Mouse (Mus musculus): Measurements from ENCODE around the gene Hist2h2ab.
A peak's percentile ranks its signal among the peaks of the same experiment; 100 is the strongest.
"Not testable (repeated sequence)": the region's sequence is repeated elsewhere in the genome, so short reads cannot be mapped to it uniquely, and the experiment has no call there.

Gene Hist2h2ab

DNA sequence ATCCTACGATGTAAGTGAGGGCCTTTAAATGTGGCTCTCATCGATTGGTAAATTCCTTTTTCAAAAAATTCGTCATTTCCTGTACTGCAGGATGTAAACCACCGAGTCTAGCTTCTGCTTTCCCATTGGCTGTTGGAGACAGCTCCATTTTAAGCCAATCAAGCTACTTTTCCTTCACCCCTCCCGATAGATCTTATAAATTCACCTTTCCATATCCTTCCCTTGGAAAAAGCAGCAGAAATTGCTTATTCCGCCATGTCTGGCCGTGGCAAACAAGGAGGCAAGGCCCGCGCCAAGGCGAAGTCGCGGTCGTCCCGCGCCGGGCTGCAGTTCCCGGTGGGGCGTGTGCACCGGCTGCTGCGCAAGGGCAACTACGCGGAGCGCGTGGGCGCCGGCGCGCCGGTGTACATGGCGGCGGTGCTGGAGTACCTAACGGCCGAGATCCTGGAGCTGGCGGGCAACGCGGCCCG is at the start of gene Hist2h2ab, which contains the start of gene Bola1:
TSS of gene Hist2h2ab (plus strand) at position 205 of the 470 bp plus-strand sequence.
TSS of gene Bola1 (minus strand) at position 49 of the 470 bp plus-strand sequence.
- peak; percentile 83 for DNase-seq

DNA sequence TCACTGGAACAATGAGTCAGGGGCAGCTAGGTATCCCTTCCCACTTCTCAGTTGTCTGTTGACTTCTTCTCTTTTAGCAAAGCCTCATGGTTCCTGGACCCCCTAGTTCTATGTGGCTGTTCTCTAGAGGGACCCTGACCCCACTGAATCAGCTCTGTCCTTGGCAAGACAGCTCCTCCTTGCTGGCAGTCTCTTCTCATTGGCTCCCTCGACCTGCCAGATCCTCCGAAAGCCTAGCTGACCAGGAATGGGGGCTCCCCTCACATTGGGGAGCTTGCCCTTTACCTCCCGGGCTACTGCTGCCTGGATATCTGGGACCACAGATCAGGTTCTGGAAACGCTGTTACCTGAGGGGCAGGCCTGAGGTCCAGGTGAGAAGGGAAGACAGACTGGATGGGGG is 49.4 kb upstream of the Hist2h2ab start:
- no peak for DNase-seq

DNA sequence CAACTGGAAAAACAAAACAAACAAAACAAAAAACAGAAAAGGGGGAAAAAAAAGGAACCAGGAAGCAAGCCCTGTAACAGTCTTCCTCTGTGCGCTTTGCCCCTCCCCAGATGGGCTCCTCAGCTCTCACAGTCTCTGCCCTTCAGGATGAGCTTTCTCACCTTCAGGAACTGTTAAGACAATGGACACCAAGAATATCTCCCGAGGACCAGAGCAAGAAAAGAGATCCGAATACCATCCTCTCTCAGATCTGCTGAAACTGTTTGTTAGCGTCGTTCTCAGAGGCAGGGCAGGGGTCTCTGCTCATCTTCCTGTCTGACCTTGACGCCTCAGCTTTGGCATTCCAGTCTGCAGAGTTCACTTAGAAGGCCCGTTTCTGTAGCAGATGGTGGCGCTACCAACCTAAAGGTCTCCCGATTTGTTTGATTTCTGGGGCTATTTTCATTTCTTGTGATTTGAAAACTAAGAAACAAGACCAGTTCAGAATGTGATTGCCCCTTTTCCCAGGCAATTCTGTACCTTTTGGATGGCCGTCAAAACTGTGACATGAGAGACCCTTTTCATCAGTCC is 48.6 kb upstream of the Hist2h2ab start:
- DNase-seq, result no peak

DNA sequence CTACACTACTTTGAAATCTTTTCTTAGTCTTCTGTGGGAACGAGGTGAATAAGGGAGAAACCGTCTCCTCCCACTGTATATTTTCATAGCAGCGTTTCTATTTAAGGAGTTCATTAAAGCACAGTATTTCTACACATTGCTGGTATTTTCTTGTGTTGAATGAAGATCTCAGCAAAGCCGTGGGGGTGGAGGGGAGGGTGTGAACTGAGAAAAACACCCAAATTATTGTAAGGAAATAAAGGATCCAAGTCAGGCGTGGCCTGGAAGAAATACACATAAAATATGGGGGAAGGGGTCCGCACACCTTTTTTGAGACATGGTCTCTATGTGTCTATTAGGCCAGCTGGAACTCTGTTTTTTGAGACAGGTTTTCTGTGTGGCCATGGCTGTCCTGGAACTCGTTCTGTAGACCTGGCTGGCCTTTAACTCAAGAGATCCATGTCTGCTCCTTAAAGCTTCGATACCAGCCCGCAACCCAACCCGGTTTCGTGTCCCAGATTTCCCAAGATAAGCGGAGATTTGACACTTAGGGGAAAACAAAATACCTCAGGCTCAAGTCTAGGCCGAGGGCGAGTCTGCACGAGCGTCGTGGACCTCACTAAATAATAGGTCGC is 48.0 kb upstream of the Hist2h2ab start:
- no peak for DNase-seq

DNA sequence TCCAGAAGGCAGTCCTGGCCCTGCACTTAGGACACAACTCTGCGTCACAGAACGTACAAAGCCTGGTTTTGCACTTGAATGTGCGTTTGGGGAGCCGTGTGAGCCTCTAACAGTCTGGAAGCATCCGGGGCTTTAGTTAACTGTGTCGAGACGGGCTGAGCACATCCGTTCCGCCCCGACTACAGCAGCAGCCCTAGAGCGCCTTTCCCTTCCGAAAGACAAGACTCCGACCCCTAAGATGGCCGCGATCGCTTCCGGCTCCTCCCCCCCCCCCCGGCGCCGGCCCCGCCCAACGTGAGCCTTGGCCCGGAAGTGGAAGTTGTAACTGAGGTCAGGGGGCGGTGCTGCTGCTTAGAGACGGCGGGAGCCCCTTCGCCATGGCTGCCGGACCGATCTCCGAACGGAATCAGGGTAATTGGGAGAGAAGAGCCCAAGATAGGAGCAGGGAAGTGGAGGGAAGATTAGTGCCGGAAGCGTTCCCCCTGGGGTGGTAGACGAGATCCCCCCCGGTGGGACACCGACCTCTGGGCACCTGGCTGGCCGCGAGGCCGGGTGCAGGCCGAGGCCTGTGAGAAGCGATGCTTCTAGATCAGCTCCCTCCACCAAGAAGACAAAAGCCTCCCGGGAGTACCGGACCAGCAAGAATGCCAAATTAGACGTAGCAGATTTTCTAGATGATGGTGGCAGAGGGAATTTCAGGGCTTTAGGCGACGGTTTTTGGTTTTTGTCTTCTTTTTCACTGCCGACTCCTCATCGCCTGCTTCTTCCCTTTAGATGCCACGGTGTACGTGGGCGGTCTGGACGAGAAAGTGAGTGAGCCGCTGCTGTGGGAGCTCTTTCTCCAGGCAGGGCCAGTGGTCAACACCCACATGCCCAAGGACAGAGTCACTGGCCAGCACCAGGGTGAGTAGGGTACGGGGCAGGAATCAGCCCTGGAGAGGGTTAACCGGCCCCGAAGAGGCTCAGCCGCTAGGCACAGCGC is 47.2 kb upstream of the Hist2h2ab start, which contains the start of gene Sf3b4:
TSS of gene Sf3b4 (plus strand) at position 136 of the 982 bp plus-strand sequence.
- DNase-seq, result peak; percentile 85

DNA sequence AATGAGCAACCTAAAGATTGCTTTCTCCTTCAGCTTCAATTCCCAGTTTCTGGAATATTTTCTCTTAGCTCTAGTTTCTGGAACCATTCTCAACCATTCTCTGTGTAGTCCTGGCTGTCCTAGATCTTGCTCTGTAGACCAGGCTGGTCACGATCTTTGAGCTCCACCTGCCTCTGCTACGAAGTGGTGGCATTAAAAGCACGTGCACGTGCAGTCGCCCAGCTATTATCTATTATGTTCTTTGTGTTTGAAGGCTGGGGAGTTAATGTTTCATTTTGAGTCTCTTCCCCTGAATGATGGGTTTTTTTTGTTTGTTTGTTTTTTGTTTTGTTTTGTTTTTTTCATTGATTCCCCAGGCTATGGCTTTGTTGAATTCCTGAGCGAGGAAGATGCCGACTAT is 46.5 kb upstream of the Hist2h2ab start:
- no peak for DNase-seq

DNA sequence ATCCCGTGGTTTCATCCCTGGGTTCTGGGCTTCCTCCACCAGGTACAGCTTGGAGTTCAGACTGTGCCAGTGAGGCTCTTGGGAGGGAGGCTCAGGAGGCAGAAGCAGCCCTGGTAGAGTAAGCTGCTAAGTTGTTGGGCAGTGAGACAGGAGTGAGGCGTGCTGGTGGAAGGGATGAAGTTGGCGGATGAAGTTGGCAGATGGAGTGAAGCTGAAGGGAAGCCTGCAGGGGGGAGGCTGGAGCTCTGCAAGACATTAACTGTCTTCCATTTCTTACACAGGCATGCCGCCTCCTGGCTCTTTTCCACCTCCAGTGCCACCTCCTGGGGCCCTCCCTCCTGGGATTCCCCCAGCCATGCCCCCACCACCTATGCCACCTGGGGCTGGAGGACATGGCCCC is 45.6 kb upstream of the Hist2h2ab start:
- not testable (repeated sequence) for DNase-seq

DNA sequence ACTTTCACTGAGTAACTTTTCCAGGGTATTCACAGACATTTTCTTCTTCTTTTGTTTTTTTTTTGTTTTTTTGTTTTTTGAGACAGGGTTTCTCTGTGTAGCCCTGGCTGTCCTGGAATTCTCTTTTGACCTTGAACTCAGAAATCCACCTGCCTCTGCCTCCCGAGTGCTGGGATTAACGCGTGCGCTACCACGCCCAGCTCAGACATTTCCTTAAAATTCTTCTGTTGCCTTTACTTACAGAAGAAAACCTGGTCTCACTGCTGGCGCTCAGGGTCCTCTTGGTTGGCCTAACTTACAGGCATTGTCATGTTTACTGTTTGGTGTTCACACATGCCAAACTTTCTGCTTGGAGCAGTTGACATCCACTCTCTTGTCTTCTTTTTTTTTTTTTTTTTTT is 44.4 kb upstream of the Hist2h2ab start:
- DNase-seq, result no peak

DNA sequence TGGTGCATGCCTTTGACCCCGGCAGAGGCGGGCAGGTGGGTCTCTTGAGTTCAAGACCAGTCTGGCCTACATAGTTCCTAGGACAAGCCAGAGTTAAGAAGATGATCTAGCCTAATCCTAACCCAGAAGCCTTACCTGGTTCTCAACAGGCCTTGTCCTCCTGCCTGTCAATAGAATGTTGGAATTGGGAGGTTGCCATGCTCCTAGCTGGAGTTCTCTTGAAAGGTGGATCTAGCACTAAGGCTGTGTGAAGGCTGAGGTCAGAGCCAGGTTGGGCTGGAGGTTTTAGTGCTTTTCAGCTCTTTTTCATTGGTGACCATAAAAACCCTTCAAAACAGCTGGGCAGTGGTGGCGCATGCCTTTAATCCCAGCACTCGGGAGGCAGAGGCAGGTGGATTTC is 41.2 kb upstream of the Hist2h2ab start:
- no peak for DNase-seq

DNA sequence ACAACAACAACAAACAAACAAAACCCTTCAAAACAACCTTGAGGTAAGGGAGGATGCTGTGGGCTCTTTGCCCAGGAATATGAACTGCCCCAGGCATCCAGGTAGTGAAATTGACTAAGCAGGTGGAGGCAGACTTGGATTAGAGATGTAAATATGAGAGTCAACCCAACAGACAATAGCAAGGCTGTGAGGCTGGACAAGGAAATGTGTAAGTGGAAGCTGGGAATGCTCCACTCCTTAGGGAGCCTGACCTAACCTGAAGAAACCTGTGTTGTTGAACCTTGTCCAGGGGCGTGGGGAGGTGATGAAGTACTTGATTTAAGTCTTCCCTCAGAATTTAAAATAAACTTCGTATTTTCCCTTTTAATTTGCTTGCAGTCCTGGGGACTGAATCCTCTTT is 40.8 kb upstream of the Hist2h2ab start:
- DNase-seq, result no peak

DNA sequence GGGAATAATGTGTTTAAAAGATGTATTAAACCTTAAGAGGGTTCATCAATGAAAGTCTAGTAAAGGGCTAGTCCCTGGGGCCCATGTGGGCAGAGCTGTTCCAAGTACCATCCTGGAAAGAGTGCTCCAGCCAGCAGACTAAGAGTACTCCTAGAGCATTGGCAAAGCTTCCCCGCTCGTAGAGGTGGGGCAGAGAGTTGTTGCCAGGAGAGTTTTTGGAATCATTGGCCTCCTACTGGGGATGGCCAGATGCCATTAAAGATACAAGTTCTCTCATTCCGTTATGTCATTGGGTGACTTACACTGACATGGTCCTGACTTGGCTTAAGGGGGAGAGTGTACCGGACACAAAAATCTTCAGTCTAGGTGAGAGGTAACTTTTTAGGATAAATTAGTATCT is 40.1 kb upstream of the Hist2h2ab start:
- DNase-seq, result no peak

DNA sequence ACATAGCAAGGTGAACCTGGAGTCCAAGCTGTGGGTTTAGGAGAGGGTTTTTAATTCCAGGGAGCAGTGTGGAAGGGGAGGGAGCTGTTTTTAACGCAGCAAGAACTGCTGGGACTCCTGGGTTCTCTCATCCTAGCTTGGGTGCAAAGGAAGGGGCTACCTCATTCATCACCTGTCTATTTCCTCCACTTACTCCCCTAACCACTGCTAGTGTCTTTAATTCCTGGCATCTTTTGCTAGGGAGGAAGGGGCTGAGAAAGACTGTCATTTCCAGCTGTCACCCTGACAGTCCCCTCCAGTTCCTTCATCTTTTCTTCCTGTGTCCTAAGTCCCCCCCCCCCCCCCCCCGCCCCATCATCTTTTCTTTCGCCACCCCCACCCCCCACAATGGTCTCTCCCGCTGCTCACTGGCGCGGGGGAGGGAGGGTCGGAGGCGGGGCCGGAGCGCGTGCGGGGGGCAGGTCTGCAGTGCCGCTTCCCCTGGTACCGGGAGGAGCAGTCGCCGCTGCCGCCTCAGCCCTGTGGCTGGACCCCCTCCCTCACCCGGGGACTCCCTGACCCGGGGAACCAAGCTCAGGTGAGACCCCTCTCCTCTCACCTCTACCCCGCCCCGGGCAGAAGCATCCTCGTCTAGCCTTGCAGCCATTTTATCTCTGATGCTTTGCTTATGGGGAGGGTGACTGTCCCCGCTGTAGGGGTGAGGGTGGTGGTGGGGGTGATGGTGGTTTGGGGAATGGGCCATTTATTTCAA is 38.8 kb upstream of the Hist2h2ab start, which contains the start of gene Sv2a:
TSS of gene Sv2a (plus strand) at position 425 of the 751 bp plus-strand sequence.
- DNase-seq, result no peak

DNA sequence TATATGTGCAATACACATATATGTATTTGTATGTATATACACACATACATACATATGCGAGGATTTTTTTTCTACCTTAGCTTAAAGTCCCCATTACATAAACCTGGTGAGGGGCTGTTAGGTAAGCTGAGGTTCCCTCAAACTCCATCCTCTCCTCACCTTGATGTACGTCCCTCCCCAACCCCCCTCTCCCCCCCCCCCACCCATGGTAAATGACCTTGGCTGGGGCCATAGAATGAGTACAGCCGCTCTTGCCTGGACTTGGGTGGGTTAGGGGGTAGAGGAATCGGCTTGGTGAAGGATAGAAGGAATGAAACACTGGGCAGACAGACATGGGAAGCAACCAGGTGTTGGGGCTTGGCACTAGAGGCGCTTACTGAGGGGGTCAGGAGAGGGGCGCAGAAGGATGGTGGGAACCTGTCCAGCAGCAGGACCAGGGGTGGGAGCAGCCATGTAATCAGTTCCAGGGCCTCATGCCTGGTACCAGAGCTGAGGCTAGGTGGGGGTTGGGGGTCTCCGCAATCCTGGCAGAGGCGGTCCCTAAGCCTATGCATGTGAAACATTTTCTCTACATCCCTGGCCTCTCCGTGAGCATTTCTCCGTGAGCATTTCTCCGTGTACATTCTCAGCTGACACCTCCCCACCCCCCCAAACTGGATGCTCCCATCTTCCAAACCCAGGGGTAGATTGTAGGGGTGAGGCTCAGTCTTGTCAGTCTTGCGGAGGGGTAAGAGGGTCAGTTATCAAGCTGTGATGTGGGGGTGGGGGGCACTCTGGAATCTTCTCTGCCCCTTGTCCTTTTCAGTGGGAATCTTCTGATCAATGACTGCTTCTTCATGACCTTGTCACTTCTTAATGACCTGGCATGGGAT is 37.9 kb upstream of the Hist2h2ab start:
- DNase-seq, result no peak

DNA sequence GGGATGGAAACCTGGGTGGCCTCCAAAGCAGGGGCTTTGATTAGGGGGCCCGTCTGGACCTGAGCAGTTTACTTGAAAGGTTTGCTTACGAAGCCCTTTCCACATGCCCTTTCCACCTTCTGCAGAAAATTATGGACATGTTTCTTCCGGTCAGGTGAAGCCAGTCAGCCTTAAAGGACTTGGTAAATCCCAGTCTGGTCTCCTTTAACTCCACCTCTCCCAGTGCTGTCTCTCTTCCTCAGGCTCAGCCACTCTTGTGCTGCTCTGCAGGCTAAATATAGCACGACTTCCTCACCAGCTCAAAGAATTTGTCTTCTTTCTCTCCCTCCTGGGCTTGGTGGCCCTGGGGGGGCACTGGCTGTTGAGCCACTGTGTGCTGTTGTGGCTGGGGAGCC is 37.3 kb upstream of the Hist2h2ab start:
- DNase-seq, result no peak

DNA sequence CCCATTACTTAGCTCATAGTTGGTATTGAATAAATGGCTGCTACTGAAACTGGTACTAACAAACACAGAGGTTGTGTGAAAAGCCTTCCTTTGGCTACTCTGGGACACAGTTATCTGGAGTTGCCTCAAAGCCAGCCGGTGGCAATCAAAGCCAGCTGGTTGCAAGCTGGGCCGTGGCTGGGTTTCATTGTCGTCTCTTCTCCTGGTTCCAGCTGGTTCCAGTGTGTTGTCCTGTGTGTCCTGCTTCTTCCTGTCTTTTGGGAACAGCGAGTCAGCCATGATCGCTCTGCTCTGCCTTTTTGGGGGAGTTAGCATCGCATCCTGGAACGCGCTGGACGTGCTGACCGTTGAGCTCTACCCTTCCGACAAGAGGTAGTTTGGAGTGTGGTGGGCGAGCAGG is 26.7 kb upstream of the Hist2h2ab start:
- DNase-seq, result no peak

DNA sequence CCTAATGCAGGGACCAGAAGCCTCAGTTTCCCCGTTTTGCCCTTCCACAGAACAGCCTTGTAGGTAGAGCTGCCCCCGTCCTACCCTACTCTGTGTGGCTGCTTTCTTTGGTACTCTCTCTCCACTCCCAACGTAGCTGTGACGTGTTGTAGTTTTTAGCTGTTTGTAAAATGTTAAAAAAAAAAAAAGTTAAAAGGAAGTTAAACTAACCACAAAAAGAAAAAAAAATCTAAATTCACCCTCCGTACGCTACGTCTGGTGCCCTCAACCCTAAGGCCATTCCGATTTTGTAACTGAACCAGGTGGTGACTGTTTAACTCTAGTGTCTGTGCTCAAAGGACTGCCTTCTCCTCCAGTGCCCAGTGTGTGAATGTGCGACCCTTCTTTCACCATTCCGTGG is 24.7 kb upstream of the Hist2h2ab start:
- DNase-seq, result no peak

DNA sequence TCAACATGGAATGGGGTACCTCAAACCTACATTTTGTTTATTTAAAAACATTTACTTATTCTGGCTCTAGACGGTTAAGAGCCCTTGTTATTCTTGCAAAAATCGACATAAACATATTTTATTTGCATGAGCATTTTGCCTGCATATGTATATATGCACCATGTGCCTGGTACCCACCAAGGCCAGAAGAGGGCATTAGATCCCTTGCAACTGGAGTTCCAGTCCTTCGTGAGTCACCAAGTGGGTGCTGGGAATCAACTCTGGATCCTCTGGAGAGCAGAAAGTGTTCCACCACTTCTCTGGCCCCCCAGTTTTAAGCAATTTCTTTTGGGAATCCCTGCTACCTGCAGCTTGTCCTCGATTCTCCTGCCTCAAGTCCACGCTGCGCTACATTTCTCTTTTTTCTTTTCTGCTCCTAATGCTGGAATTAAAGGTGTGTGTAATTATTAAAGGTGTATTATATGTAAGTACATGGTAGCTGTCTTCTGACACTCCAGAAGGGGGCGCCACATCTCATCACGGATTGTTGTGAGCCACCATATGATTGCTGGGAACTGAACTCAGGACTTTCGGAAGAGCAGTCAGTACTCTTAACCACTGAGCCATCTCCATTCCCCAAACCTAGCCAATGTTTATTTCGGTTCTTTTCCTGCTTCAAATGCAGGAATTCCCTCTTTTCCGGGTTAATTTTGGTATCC is 23.9 kb upstream of the Hist2h2ab start:
- no peak for DNase-seq

DNA sequence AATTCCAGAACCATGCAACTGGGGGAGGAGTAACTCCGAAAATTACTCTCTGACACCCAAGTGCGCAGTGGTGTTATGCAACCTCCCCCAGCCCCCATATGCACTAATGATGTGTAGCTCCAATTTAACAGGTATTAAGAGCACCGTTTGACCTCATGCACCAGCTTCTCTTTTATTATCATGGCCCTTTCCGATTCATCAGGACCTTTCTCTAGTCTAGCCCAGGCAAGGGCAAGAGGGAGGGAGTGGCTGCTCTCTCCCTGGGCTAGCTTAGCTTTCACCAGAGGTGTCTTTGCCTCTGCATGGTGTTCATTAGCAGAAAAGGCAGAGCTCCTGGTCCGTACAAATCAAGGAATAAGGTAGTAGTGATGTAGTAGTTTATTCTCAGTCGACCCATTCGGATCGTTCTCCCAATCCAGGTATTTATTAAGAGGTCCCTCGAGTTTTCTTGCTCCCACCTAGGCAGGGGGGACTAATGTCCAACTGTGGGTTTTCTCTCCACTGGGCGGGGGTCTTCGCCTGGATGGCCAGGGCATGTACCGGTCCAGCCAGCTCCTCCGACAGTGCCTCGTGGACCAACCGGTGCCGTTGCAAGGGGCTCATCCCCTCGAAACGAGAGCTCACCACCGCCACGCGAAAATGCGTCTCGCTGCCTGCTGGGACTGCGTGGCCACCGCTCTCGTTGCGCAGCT is 23.1 kb upstream of the Hist2h2ab start:
- no peak for DNase-seq

DNA sequence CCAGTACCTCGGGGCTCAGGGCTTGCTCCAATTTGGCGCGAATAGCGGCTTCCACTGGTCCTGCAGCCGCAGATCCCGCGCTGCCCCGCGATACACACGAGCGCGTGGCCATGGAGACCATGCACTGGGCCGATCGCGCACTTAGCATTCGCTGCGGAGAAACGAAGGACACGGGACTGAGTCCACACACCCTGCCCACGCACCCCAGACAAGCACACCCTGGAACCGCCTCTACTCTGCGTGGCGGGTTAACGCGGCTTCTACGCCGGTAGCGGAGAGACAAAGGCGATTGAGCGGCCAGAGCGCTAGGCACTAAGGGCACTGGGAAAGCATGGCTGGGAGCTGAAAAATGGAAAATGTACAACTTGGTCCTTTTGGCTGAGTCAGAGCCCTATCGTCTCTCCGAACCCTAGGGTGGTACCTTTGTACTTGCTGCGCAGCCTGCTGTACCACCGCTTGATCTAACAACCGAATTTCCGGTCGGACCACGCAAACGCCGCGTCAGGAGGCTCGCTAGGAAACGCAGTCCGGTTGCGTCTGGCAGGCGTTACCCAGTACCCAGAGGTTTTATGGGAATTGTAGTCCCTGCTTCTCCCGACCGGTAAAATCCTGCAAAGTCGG is 22.4 kb upstream of the Hist2h2ab start:
- peak; percentile 89 for DNase-seq

DNA sequence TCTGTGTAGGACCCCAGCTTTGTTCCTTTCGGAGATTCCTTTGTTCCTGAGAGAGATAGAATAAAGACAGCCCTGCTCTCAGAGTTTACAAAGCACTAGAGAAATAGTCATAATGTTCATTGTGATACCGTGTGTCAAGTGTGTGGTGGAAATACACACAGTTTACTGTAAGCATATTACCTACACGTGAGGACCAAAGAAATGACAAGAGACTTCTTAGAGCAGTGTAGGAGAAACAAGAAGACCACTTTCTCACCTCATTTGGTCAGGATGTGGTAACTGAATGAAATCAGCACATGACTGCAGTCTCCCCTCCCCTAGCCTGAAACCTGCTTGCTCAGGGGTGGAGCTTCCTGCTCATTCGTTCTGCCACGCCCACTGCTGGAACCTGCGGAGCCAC is 21.5 kb upstream of the Hist2h2ab start:
- DNase-seq, result peak; percentile 46
